Mouse (Mus musculus) ES-CJ7 (cell line): ENCODE results near the gene Acot12.

Source experiments
- DNase-seq: peaks from one replicate; pipeline ENCODE4 v3.0.0; 2011; ENCODE audit warnings: low read depth, low spot score

Gene Acot12

DNA sequence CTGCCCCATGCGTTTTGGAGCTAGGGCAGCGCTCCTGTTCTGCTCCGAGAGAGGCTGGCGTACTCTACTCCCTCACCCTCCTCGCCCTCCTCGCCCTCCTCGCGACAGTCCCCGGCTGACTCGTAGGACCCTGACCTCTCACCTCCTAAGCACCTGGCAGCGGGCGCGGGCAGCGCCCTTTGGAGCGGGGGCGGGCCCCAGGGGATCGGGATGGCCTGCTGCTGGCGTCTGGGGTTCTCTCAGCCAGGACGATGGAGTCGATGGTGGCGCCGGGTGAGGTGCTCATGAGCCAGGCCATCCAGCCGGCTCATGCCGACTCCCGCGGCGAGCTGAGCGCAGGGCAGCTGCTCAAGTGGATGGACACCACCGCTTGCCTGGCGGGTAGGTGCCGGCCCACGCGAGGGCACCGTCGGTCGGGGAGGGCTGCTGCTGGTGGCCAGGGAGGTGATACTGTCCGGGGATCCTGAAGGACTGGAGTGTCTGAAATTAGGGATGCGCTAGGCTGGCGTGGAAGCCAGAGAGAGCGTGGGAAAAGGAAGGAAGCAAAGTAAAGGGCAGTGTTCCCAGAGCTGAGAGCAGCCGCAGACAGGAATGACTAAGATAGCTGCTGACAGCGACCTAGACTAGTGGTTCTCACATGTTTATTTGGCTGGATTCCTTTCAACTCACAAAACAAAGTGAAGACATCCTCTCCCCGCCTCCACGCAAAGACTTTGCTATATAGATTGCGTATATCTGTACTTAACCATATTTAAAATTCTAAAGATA lies at the start of gene Acot12:
Gene Acot12, plus strand, starts transcription at position 233 of the 768 bp plus-strand sequence.
- peak; percentile 8 for DNase-seq

DNA sequence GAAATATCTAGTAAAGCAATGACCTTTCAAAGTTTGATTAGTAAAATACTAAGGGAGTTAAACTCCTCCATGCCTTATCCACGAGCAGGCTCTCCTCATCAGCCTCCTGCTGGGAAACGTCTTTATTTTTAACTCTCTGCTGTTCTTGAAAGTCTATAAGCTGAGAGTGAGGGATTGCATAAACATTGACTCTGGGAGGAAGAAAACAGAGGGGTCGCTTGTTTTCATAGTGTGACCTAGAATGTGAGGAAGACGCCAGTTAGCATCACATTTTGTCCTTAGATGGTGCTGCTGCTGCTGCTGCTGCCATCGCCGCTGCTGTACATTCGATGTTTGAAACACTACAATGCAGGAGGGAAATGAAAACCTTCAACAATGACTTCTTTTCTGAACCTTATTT lies 47.7 kb upstream of the Acot12 start:
- DNase-seq, result no peak

DNA sequence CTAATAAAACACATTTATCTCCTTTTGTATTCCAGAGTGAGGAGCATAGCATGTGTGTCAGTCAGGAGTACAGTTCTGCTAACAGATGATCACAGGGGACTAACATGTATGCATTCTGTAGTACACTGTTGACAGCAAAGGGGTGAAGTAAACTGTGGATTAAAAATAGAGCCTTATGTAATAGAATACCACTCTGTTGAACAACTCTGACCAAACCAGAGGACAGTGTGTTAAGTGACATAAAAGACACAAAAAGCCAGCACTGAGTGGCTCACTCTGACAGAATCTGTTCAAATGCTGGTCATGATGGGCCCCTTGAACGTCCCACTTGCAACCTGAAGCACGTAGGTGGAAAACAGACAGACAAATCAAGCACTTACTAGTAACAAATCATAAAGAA lies 45.9 kb upstream of the Acot12 start:
- no peak for DNase-seq

DNA sequence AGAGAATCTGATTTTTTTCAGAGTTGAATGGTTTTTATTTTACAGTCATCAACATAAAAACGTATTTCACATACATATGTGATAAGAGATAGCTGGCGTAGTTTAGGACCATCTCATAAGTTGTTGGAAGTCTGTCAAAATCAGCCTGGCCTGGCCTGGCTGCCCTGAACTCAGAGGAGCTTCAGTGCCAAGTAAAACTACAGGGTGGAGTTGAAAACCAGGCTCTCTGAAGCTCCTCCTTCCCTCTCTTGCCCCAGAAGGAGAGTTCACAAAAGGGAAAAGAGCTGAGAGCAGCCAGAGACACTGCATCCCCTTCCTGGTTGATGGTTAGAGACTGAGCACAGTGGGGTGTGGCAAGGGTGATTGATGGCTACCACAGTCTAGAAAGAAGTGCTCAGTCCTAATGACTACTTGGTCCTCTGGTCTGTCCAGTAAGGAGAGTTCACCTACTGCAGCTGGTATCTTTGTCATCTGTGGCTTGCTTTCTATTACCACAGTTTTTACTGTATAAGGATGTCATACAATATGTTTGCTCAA lies 45.1 kb upstream of the Acot12 start:
- no peak for DNase-seq

DNA sequence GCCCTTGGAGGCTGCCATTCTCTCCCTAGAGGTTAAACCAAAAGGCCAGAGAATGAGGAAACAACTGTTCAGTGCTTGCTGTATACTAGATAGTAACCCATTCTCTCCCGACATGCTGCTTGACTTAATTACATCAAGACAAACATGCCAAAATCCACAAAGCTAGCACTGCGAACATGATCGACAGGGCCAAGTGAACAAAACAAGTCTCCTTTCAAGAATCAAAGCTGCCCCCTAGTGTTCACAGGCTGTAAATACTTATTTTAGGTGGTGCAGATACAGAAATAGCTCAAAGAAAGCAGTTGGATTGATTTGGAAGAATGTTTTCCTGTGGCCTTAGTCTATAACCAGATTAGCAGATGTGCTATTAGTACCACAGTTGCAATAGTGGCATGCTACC lies 44.3 kb upstream of the Acot12 start:
- DNase-seq, result peak; percentile 59

DNA sequence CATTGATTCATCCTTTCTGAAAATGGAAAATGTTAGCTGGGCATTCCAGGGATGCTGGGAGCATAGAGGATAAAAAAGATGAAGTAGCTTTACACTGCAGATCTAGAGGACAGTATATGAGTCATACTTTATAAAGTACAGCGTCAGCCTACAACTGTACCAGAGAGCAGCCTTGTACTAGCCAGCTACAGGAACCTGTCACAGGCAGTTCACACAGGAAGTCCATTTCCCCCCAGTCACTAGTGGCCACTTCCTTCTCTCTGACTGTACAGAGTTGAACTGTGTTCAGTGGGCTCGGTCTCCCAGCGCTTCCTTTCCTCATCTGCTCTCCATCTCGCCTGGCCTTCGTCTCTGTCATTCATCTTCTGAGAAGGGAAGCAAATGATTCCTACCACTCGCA lies 39.0 kb upstream of the Acot12 start:
- DNase-seq, result no peak

DNA sequence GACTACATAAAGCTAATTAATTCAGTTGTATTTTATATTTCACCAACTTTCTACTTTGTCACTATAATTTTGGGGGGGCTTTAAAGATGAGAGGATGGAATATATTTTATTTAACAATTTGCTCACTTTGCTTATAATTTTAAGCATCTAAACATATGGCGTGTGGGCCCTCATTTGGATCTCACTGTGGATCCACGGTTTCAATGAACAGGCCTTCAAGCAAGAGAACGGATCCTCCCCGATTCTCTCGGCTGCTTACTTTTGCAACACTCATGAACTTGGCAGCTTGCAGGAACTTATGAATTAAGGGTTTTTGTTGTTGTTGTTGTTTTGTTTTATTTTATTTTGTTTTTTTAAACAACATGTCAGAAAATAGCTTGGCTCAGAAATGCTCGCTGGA lies 21.8 kb upstream of the Acot12 start:
- DNase-seq, result no peak

DNA sequence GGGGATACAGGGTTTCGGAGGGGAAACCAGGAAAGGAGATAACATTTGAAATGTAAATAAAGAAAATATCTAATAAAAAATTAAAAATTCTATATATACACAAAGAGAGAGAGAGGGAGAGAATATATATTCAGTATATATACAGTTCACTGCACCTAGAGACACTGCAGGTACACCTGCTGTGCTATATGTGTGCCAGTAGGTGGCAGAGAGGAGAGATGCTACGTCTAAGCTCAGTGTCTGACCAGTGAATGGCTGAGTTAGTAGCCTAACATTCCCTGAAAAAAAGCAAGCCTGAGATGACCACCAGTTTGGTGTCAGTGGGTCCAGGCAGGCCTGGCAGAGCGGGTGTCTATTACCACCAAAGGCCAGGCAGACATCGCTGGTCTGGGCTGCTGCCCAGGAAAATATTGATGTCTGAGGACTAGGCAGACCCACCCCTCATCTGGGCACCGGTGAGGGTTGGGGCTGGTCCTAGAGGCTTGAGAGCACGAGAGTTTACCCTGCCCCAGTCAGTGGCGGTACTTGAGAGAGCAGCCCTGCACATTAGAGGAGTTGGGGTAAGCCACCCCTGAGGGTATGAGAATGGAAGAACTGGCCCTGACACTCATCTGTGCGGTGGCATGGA lies 18.1 kb upstream of the Acot12 start:
- peak; percentile 58 for DNase-seq

DNA sequence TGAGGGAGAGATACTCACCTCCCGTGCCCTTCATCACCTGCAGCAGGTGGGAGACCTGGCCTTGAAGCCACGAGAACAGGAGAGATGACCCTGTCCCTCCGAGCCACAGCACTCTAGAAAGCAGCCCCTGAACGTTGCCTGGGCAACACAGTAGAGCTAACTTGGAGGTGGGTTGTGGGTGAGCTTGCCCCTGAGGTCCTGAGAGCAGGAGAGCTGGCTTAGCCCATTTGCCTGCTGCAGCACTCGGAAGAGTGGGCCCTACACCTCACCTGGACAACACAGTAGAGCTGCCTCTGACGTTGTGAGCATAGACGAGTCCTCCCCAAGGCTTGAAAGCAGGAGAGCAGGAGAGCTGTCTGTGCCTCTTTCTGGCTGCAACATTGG lies 17.6 kb upstream of the Acot12 start:
- DNase-seq, result no peak

DNA sequence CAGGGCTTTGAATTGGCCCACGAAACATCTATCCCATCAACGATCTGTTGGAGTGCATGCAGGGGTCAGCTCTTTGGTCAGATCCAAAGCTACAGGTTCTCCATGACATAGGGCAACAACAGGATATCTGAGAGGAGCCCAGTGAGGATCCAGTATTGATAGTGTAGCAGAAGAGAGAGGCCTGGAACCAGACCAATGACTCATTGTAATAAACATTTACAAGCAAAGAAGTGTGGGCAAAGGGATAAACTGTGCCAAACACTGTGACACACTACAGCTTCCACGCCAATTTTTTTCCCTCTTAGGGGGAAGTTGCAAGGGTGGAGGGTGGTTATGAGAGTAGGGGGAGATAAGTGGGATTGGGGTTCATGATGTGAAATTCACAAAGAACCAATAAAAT lies 17.1 kb upstream of the Acot12 start:
- no peak for DNase-seq

DNA sequence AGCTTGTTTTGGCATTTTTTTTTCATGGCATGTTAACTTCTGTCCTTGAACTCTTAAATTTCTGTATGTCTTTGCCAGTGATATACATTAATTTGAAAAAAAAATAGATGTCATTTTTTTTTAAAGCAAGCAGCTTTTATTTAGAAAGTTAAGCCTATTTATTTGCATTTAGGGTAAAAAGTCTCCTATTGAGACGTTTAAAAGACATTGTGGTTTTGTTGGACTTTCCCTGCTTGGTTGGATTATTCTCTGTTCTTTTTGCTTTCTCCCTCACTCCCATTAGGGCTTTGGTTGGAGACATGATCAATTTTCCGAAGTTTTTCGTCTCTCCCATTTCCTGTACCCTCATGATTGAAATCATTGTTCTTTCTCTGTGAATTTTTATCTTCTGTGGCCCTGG lies 16.2 kb upstream of the Acot12 start:
- DNase-seq, result no peak

DNA sequence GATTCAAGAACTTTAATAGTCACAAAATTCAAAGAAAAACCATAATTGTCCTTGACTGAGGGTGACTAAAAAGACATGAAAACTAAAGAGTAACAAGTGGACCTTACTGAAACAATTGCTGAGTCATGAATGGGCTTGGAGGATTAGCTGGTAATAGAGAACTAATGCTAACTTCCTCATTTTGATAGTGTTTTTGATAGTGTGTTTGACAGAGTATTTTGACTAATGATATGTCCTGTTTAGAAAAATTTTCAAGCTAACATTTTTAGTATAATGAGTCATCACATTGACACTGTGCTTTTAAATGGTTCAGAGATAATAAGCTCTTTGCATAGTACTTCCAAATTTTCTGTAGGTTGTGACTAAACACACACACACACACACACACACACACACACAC lies 13.4 kb upstream of the Acot12 start:
- no peak for DNase-seq

DNA sequence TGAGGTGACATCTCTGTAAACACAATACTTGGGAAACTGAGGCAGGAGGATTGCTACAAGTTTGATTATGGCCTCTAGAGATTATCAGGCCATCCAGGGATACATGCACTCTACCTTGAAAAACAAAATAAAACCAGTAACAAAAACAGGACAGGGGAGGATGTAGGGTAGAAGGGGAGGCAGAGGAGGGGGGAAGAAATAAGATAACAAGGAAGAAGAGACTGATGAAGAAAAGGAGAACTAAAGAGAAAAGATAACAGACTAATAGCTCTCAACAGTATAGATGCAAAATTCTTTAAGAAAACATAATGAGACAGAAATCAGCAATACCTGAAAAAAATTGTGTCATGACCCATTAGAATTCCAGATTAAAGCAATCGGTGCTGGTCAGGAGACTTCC lies 4.1 kb upstream of the Acot12 start:
- DNase-seq, result no peak

DNA sequence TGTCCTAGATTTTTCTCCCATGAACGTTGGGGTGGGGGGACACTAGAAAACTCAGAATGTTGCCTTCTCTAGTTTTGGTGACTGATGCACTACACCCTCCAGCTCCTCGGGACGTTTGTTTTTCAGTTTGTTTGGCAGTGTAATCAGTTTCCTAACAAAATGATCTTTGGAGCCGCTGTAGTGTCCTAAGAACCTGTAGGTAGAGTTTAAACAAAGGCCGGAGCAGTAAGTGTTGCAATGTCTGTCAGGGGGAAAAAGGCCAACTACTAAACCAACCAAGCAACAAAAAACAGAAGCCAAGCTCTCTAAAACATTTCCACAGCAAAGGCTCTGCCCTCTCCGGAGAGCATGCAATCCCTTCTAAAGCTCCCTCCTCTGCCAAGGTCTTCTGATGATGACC lies 461 bp upstream of the Acot12 start:
- no peak for DNase-seq

DNA sequence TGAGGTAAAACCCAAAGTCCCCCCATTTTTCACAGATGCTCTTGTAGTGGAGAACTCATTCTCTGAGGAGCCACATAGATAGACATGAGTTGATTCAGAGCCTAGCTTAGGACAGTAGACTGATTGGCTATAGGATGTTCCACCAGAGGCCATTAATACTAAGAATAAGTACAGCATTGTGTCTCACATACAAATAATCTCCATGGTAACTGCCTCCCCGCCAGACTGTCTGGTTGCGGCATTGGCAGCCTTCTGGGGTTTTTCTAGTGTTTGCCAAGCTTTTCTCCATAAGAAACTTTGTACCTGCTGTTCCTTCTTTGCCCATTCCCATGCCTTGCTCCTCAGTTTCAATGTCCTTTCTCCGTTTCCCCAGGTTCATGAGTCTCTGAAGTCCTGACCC lies 1.9 kb downstream of the Acot12 start:
- no peak for DNase-seq

DNA sequence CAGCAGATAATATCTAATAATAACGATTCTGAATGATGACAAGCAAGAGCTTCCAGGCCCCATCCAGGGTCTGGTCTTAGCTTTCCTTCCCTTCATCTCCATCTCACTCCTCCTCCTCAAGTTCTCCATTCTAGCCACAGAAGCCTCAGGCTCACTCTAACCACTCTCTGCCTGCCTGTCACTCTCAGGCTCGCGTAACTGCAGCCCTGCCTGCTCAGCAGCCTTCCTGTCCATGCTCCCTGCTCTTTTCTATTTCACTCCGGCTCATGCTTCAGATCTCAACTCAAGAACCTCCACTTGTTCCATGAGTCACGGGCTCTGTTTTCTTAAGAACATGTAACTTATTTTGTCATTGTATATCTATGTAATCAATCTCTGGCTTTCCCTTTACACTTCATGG lies 5.2 kb downstream of the Acot12 start:
- DNase-seq, result no peak

DNA sequence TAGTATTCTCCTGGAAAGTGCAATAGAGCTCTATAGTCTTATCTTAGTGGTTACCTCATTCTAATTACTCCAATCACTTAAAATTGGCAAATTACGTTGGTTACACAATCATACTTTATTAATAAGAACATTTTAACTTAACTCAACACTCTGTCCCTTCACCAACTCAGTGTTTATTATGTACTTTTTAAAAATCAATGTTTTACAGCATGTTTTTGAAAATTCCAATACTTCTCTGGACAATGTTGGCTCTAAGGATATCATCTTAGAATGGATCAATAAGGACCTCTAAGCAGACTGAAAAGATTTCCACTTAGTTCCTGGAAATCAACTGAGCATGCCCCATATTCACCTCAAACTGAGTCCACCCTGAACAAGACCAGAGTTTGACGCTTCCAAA lies 7.1 kb downstream of the Acot12 start:
- no peak for DNase-seq

DNA sequence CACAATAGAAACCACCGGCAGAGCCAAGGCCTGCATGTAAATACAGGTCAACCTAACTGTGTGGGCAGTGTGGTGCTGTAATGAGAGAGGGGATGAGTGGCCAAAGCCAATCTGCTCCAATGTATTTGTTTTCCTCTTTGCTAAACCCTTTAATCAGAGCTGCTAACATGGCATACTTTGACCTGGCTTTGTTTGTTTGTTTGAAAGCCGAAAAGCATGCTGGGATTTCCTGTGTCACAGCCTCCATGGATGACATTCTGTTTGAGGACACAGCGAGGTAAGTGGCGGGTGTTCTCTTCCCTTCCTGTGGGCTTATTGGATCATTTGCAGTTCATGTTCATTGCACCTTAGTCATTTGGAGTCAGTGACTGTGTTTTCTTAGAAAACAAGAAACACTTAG lies 8.7 kb downstream of the Acot12 start:
- no peak for DNase-seq

DNA sequence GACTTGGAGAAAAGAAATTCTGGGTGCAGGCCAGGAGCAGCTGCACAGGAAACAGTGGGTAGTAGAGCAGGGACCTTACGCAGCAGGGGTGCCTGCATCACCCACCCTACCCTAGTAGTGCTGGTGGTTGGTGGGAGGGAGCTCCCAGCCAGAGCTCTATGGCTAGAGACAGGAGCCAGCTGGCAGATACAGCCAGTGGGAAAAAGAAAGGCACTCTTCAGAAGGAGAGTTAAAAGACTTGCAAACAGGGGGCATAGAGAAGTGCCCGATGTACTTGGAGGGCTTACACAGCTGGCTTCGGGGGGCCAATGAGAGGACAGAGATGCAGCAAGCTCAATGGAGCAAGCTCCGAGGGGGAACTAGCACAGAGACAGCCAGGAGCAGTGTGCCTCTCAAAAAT lies 12.4 kb downstream of the Acot12 start:
- no peak for DNase-seq

DNA sequence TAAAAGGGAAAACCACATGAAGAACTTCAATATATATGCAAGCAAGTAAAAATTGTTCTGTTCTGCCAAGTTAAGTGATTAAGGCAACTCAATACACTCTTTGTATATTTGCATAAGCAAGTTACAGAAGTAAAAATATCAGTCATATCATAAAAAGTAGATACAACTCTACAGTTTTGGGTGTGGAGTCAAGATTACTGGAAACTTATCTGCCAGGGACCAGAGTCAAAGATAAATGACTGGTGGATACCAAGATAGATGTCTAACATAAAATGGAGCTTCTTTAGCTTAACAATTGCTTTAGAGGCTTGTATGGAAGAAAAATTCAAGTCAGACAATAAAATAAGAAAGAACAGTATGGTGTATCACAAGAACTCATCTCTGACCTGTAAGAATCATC lies 13.4 kb downstream of the Acot12 start:
- no peak for DNase-seq

DNA sequence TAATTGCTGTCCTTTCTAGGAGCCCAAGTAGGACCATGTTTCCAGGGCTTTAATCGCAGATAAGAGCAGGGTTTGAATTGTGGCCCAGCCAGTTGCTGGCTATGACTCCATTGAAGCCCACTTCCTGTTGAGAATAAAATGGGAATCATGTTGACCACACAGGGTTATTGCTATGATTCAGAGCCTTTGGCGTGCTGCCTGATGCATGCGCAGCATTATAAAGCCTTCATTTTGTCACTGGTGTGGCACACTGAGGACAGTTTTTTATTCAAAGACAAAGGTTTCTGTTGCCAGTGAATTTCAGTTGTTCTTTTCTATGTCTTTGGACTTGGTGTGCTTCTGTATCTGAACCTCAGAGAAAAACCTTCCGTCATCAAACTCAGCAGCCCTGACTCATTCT lies 14.9 kb downstream of the Acot12 start:
- no peak for DNase-seq

DNA sequence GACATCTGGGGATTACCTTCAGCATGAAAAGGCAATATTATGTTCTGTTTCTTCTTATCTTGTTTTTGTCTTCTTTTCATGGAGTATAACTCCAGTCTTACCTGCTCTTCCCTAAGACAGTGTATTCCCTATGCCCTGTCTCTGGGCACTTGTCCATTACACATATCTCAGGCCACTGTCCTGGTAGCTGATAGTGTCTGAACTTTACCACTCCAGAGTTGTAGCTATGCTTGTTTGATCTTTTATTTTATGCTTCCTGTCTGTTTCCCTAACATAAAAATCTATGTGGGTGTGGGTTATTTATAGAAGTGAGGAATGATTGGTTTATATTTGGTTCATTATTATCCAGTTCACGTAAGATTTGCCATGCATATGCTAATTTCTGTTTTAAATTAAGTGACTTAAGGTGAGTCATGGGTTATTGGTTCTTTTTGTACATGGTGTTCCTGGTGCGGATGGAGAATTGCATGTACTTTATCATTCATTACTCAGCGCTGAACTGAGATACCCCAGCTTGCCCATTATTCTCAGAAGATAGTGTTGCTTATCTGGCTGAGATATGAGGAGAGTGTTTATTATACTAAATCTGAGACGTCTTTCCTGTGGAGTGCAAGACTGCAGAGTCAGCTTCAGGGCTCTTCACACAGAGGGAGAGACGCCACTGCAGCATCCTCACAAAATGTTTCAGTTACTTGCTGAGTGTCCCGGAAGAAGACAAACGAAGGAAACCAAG lies 17.2 kb downstream of the Acot12 start:
- DNase-seq, result no peak

DNA sequence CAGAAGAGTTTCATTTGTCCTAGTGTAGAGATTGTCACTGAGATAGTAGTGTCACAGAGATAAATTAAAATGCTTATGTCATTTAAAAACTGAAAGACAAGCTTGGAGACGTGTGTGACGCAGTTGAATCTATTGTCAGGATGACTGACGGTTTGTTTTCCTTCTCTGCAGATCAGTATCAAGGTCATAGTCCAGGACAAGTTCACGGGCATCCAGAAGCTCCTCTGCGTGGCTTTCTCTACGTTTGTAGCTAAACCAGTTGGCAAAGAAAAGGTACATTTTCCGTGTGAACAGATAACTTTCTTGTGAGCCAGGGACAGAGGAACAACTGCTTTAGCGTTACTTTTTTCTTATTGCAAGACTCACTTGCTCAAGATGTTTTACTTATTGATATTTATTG lies 18.5 kb downstream of the Acot12 start:
- no peak for DNase-seq
